Mouse (Mus musculus): ENCODE results near the gene Syne2. TPM values are rescaled to one million over a fixed set of nuclear protein-coding genes. Genes with fewer than 3 reads are reported as not detected.

Syne2 gene
- polyA plus RNA-seq, 1 experiment, result 28.0 TPM

DNA sequence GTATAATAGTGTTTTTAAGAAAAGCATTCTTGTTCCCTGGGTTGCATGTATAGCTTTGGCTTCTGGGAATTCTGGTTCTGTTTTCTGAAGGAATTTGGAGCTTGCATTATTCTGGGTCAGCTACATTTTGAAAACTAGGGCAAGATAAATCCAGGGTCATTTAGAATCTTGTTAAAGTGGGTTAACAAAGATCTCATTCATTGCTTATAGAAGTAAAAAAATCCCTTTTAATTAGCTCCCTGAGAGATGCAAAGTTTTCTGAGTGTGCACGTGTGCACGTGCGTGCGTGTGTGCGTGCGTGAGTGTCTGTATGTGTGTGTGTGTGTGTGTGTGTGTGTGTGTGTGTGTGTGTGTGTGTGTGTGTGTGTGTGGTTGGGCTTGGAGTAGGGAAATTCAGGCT, 42.9 kb downstream of the Syne2 start:
- DNase-seq (ENCODE audit: extremely low spot score in 1 of 2, low spot score in 1 of 2), result no peak

DNA sequence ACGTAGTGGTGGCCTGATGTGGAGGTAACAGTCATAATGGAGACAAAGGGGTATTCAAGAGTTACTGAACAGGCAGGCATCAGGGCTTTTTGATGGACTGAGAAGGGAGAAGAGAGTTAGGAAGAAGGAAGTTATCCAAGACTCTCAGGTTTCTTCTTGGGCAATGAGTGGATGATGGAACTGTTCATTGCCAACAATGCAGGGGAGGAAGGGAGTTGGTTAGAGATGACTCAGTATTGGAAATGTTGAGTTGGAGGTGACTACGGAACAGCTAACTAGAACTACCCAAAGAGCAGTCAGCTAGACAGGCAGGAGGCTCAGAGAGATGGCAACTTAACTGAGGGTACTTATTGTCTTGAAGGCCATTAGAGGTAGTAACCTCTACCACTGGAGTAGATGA, 47.2 kb downstream of the Syne2 start:
- DNase-seq (ENCODE audit: extremely low spot score in 1 of 2, low spot score in 1 of 2), result no peak

DNA sequence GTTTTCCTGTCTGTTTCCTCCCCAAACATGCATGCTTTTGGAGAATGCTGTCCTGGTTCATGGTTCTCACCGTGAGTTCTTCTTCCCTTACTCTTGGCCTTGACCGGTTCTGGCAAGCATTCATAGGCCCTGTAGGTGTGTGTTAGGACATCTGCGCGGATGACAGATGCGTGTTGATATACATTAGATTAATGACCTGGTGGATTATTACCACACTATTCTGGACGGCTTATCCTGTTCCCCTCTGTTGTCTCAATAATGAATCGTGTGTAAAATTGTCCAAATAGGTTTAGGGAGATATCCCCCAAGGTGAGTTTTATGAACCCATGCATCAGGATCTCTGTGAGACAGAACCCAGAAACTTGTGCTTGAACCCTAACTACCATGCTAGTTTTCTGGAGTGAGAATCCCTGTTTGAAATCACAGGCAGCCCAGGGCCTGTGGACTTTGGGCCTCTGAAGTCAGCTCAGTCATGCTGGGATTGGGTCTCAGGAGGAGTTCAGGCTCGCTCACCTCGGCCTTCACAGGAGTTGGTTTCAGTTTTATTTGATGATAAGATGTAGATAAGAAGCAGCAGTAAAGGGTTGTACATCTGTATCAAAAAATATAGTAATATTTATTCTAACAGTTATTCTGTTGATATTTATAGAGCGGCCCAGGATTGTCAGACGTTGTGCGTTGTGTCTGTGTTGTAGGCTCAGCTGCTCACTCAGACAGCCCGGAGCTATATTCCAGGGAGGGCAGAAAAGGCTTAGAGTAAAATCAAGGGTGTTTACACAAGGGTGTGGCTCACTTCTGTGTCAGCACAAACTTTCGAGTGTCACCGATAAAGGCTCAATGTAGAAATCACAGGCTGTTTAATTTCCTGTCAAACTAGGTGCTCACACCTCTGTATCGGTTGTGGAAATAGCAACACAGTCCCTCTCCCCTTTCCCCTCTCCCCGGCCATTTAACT, 48.8 kb downstream of the Syne2 start:
- no peak for DNase-seq (ENCODE audit: extremely low spot score in 1 of 2, low spot score in 1 of 2)

DNA sequence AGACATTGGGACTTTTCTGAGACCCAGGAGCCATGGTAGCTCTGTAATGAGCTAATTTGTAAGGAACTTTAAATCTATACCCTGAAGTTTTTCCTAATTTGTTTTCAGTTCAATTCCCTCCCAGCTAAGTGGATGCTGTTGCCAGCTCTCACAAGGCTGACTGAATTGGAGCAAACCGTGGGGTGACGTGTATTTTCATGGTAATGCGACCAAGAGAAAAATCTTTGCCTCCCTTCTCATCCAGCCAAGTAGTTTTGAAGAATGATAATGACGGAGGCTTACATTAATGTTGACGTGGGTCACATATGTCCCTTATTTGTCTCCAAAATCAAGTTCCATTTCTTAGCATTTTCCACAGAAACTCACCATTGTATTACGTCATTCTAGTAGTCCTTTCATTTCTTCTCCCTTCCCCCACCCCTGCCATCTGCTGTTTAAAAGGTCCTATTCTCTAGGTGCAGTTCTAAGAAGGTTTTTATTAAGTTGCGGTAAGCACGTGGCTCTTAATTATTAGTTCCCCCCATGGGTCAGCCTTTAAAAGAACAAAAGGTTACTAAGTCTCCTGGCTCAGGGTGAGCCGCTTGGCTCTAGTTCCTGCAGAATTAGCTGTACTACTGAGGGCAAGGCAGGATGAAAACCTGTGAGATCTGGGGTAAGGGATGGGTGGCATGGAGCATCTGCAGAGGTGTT, 55.8 kb downstream of the Syne2 start:
- DNase-seq (ENCODE audit: extremely low spot score in 1 of 2, low spot score in 1 of 2), result no peak

DNA sequence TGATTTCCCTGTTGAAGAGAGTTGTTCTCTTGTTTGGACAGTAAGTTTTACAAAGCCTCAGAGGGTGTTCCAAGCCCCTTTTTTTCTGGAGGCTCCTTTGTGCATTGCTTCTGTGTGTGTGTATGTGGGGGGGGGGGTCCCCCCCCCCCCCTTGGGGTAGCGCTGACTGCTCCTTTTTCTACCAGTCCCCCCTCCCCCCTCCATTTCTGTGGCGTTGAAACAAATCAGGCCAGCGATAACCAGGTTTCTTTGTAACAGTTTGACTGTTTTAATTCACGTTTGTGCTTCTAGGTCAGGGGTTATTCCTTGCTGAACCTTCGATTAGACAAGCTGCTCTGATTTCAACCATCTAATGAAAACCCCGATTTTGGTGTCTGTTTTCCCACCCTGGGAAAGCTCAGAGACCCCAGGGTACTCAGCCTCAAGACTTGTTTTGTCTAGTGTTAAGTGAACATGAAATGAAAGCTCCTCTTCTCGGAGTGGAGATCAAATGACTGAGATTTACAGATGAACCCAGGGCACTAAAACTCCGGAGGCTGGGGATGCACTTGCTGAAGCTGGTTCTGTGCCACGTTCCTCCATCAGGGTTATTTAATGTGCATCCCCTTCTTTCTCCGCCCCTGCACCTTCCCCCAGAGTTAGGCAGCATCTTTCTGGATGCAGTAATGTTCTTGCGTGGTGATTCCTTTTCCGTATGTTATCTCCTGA, 56.5 kb downstream of the Syne2 start:
- DNase-seq (ENCODE audit: extremely low spot score in 1 of 2, low spot score in 1 of 2), result no peak

DNA sequence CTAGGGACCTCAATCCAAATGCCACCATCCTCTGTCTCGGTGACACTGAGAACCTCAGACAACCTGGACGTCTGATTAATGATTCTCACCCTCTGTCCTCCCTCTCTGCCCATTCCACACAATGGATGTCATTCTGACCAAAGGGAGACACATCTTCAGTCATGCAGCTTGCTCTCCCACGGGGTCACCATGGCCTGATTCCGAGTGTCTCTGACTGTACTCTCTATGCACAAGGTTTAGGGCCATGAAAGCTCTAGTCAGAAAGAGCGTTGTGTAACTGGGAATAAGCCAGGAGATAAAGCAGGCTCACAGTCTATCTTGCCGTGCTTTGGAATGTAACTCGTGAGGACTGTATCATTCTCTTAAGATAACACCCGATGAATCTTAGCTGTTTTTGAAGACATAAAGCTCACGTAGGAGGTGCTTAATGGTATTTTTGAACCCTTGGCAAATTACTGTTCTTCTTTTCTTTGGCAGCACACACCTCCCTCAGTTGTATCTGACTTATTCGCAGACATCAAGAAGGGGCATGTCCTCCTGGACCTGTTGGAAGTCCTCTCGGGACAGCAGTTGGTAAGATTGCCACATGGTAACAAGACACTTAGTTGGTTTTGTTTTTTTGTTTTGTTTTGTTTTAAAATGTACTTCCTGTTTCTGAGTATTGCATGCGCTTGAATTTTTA, 61.8 kb downstream of the Syne2 start:
- DNase-seq (ENCODE audit: extremely low spot score in 1 of 2, low spot score in 1 of 2), result no peak

DNA sequence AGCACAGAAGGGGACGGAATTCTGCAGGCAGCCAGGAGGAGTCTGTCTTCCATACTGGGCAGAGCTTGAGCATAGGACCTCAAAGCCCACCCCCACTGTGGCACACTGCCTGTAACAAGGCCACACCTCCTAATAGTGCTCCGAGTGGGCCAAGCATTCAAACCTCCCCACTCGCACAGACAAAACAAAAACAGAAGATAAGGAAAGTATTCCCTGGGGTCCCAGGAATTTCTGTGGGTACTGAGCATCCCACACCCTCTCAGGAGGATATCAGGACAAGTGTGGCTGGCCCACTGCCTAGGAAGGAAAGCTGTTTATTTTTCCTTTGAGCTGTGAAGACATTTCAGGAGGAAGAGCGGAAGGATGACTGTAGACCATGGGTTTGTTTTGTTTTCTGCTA, 63.6 kb downstream of the Syne2 start:
- DNase-seq (ENCODE audit: extremely low spot score in 1 of 2, low spot score in 1 of 2), result no peak

DNA sequence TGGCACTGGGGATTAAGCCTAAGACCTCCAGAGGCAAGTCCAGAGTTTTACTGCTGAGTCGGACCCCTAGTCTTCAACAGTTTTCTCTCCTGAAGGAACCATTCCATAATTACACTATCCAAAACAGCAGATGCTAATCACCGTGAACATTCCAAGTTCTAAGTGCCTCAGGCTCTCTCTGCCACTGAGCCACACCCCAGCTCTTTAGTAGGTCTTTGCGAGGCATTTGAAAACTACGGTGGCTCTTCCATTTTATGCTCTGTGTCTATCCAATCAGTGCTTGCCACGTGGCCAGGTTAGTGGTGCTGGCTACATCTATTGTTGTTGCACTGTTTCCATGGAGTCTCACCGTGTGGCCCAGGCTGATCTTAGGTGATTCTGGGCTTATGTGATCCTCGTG, 68.2 kb downstream of the Syne2 start:
- no peak for DNase-seq (ENCODE audit: extremely low spot score in 1 of 2, low spot score in 1 of 2)

DNA sequence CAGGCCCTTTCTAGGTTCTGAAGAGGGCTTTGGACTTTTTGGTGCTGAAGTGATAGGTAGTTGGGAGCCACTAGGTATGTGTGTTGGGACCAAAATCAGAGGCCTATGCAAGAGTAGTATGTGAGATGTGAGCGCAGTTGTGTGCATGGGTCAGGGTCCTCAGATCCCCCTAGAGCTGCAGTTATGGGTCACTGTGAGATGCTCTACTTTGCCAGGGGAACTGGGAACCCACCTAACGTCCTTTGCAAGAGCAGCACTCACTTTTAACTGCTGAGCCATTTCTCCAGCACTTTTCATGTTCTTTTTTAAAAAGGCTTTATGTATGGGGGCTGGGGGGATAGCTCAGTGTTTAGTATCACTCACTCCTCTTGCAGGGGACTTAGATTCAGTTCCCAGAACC, 69.0 kb downstream of the Syne2 start:
- no peak for DNase-seq (ENCODE audit: extremely low spot score in 1 of 2, low spot score in 1 of 2)

DNA sequence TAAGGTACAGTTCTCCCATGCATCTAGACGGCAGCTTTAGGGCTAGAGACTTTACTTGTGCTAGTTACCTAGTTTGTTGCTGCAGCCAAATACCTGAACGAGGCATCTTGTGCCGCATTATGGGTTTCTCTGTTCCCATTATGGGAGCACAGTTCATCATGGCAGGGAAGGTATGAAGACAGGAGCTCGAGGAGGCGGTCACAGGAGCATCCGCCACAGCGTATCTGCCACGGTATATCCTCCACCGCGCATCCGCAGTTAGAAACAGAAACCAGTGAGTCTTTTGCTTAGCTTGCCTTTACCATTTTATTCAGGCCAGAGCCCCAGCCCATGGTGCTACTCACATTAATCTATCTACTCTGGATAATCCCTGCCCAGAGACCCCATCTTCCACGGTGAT, 70.8 kb downstream of the Syne2 start:
- DNase-seq (ENCODE audit: extremely low spot score in 1 of 2, low spot score in 1 of 2), result no peak

DNA sequence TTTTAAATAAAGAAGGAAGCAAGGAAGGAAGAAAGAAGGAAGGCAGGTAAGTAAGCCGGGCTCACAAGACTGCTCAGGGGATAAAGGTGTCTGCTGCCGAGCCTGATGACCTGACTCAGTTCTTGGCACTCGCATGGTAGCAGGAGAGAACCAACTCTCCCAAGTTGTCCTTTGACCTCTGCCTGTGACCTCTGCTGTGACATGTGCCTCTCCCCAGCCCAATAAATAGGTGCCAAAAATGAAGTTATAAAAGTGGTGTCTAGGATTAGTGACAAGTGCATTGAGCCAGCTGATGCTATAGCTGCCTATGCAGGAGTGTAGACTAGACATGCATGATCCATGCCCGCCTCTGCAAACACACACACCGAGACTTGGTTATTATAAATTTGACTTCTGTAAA, 73.3 kb downstream of the Syne2 start:
- DNase-seq (ENCODE audit: extremely low spot score in 1 of 2, low spot score in 1 of 2), result no peak

DNA sequence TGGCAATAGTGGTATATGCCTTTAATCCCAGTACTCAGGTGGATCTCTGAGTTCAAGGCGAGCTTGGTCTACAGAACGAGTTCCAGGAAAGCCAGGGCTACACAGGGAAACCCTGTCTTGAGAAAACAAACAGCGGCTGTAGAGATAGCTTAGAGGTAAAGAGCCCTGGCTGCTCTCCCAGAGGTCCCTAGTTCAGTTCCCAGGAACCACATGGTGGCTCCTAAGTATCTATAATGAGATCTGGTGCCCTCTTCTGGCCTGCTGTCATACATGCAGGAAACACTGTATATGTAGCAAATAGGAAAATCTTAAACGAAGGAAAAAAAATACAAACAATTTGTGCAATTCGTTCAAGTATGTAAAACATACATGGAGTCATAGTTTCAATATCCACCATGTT, 75.5 kb downstream of the Syne2 start:
- DNase-seq (ENCODE audit: extremely low spot score in 1 of 2, low spot score in 1 of 2), result no peak

DNA sequence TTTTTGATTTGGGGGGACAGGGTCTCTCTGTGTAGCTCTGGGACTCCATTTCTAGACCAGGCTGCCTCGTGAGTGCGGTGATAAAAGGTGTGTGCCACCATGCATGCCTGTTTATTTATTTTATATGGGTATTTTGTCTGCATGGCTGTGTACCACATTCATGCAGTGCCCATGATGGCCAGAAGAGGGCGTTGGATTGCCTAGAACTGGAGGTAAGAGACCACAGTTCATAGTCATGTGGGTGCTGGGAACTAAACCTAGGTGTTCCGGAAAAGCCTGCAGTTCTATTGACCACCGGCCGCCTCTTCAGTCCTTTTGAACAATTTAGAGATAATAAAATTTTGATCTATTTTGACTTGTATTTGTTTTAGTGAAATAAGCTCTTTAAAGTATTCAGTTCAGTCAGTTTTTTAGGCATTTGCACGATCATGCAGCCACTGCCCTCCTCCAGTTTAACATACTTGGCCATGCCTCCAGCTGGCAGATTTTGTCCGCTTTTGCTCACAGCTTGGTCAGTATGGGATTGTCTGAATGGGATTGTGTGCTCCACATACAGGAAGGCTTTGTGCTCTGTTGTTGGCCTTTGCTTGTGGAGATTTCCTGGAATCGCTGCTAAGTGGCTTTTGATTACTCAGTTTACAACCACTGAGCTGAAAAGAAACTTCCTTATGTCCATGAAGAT, 76.5 kb downstream of the Syne2 start:
- no peak for DNase-seq (ENCODE audit: extremely low spot score in 1 of 2, low spot score in 1 of 2)

DNA sequence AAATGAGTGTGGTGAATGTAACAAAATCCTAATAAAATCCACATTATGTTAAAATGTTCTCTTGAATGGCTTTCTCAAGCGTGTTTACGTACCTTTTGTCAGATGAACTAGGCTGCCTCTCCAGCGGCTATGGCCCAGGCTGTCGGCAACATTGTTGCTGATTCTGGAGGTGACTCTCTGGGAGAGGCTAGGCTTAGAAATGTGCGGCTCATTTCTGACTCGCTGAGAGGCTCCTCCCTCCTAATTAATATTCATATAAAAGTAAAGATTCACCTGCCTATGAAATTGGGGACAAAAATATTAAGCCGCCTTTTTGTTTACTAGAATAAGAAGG, 77.0 kb downstream of the Syne2 start:
- DNase-seq (ENCODE audit: extremely low spot score in 1 of 2, low spot score in 1 of 2), result no peak

DNA sequence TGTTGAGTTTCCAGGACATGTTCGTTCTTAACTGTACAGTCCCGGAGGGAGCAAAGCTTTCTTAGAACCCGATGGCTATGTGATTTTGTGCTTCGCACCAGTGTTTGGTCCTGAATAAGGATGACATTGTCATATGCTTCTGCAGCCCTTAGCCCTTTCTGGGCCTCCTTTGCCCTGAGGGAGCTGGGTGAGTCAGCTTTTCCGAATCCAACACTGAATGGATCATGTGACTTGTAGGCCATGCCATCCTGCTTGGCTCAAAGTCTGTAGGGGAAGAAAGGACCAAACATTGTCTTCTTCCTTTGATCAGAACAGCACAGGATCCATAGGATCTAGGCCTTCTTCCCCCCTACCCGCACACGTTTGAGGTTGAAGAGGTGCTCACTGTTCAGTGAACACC, 79.9 kb downstream of the Syne2 start:
- no peak for DNase-seq (ENCODE audit: extremely low spot score in 1 of 2, low spot score in 1 of 2)

DNA sequence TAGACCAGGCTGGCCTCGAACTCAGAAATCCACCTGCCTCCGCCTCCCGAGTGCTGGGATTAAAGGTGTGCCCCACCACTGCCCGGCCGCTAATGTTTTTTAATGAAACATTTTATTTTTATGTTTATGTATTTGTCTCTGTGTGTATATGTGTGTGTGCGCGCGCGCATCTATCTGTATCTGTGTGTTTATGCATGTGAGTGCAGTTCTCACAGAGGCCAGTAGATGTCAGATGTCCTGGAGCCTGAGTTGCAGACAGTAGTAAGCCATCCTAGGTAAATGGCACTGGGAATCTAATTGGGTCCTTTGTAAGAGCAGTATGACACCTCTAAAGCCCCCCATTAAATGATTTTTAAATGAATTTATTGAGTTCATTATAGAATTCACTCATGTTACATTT, 83.8 kb downstream of the Syne2 start:
- no peak for DNase-seq (ENCODE audit: extremely low spot score in 1 of 2, low spot score in 1 of 2)

DNA sequence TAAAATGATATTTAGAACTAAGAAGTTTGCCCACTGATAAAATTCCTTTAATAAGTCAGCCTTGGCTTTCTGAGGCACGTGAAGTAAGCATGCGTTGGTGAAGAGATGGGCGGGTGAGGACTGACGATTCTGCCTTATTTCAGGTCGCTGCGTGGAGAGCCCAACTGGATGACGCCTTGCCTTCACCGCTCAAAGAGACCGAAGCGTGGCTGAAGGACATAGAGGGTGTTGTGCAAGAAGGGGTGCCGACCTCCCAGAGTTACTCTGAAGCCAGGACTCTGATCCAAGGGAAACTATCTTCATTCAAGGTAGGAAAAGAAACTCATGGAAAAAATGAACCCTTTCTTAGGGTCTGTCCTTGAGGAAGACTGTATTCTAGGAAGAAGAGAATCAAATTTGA, 86.1 kb downstream of the Syne2 start:
- no peak for DNase-seq (ENCODE audit: extremely low spot score in 1 of 2, low spot score in 1 of 2)

DNA sequence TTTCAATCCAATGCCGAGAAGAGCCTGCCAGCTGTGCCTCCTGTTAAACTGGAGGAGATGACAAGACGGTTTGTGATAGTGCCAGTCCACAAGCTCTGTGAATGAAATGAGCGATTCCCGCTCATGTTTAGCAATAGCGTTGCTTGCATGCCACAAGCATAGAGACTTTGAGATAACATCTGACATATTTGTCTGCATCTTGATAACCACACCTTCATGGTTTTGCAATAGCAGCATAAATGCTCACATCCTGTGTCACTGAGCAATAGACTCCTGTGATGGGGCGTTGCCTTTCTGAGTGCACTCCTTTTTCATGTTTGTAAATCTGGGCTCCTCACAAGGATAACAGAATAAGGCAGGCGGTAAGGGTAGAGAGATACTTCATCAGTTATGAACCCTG, 87.4 kb downstream of the Syne2 start:
- no peak for DNase-seq (ENCODE audit: extremely low spot score in 1 of 2, low spot score in 1 of 2)

DNA sequence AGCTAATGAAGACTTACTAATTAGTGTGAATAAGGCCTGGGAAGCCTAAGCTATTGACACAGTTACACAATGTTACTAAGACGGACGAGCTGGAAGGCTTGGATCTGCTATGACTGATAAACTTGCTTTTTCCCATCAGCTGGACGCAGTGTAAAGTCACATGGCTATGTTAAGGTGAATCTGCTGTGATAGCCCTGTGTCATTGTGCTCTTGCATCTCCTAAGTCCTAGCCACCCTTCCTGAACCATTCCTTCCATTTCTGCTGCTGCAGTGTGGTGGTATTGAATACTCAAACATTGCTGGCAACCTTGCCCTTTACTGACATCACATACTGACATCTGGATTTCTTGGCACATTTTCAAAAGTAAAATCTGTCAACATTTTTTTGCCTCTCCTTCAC, 90.5 kb downstream of the Syne2 start:
- no peak for DNase-seq (ENCODE audit: extremely low spot score in 1 of 2, low spot score in 1 of 2)

DNA sequence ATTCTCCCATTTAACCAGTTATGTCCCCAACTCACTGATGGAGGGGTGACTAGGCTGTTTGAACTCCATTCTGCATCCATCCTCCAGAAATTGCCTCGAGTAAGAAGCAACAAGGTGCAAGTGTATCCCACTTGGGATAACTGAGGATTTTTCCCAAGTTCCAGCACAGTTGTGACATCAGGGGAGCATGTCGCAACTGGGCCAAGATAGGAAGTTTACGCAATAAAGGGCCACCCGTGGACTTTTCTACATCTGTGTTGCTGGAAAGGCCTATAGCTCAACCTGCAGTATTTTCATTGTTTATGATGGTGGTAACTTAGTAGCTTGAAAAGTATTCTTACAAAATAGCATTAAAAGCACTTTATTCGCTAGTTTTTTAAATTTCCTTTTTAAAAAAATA, 97.8 kb downstream of the Syne2 start:
- DNase-seq (ENCODE audit: extremely low spot score in 1 of 2, low spot score in 1 of 2), result no peak

DNA sequence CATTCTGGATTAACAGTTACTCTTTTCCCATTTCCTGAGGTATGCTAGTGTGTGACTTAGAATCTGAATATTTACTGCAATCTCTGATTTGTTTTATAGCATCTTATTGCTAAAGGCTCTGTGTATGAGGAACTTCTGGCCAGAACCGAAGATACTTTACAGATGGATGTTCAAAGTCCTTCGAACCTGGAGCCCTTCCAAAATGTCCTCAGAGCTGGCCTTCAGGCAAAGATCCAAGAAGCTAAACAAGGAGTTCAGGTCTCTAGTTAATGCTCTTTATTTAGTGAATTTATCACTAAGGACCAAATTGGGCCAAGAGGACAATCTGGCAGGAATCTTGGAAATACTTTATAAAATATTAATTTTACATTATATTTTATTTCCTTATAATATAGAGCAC, 100.5 kb downstream of the Syne2 start:
- no peak for DNase-seq (ENCODE audit: extremely low spot score in 1 of 2, low spot score in 1 of 2)
